8 mouse cellular contexts compared by ENCODE assay signal in genomic region chr11:49250422-49251379, GRCm38 (mm10). TPM values are rescaled to one million over a fixed set of nuclear protein-coding genes. Genes with fewer than 3 reads are reported as not detected.
DNase-seq lines count a peak whose midpoint lies in the region; ATAC-seq and TF ChIP-seq lines count a peak whose summit lies in the region.

No protein-coding gene starts in this region.

- peaks cover 15% of the 10 kb centered on the region for H3K4me1 ChIP-seq in cortical plate, adult 2 months (ENCODE audit: control insufficient read depth, insufficient read depth, low read length)
- 0 out of 2 replicates have a peak, but pooled peaks cover 6% of the 10 kb centered on the region for H3K4me1 ChIP-seq in hindbrain, postnatal 0 days (ENCODE audit: insufficient read depth, low read length)

- no peaks in the 10 kb centered on the region for H3K9me3 ChIP-seq in hindbrain, postnatal 0 days (ENCODE audit: low read length)

- H3K4me2 ChIP-seq in hindbrain, postnatal 0 days (ENCODE audit: low read depth, low read length): peak overlapping the region; percentile 66

- TF ChIP-seq POLR2A in cortical plate, adult 2 months (IDR thresholded peaks at IDR 0.05; ENCODE audit: extremely low read depth, insufficient read depth, low read length): 0 out of 2 replicates have a peak, but pooled peaks have one; percentile 21

- H3K36me3 ChIP-seq in hindbrain, postnatal 0 days (ENCODE audit: insufficient read depth, low read length): peaks cover 4% of the 10 kb centered on the region; the same call in 1 of the 2 replicates

- TF ChIP-seq CTCF in cortical plate, adult 2 months (IDR thresholded peaks at IDR 0.05; ENCODE audit: extremely low read depth, insufficient read depth, low read length): 0 out of 2 replicates have a peak, but pooled peaks have one; percentile 19
- TF ChIP-seq CTCF in hindbrain, postnatal 0 days (IDR thresholded peaks at IDR 0.05; ENCODE audit: low read depth): peak; percentile 53

- WGBS in hindbrain, postnatal 0 days: 2% methylated on average over 45 of the region's 45 CpGs

- peak; percentile 92 to 95 for DNase-seq in adrenal gland, adult 18-20 months (ENCODE audit: low spot score in 2 of 2)
- DNase-seq in gastrocnemius, adult 8-10 months (ENCODE audit: low spot score in 2 of 2): peak; percentile 85 to 87
- DNase-seq in hindbrain, postnatal 0 days (ENCODE audit: low spot score): peak; percentile 71
- peak; percentile 61 to 70 for DNase-seq in left cerebral cortex, postnatal 36 days (ENCODE audit: low spot score in 2 of 2)
- peak; percentile 82 for DNase-seq in mesoderm, embryonic 11.5 days (ENCODE audit: low read depth, low spot score)
- peak; percentile 62 for DNase-seq in right cerebral cortex, postnatal 14 days
- peak; percentile 85 for DNase-seq in urinary bladder, postnatal 25 days (ENCODE audit: low spot score)

- H3K27me3 ChIP-seq in hindbrain, postnatal 0 days (ENCODE audit: insufficient read depth, low read length): no peaks in the 10 kb centered on the region

- peak overlapping the region; percentile 45 for H3K4me3 ChIP-seq in cortical plate, adult 2 months (ENCODE audit: insufficient read depth, low read length)
- peak overlapping the region; percentile 50 for H3K4me3 ChIP-seq in hindbrain, postnatal 0 days (ENCODE audit: low read length)

- intact Hi-C loops in left cerebral cortex, postnatal 36 days (cut with DNase I): loop anchor here (2.0 to 5.0 kb wide), 2 partner anchors 48 to 63 kb away; partner anchors contain the start of genes Btnl9 and Zfp62

- H3K27ac ChIP-seq in cortical plate, adult 2 months (ENCODE audit: insufficient read depth, low read length): peak overlapping the region; percentile 62
- H3K27ac ChIP-seq in hindbrain, postnatal 0 days: peak overlapping the region; percentile 79

- peak; percentile 94 for ATAC-seq in hindbrain, postnatal 0 days

- peak overlapping the region; percentile 57 for H3K9ac ChIP-seq in hindbrain, postnatal 0 days (replicated peaks; ENCODE audit: low read length)

RNA-seq across cellular contexts. Expression of gene Mgat1, which starts 6.7 kb away (rescaled TPM):
- total RNA-seq in adrenal gland, adult 18-20 months (2021): 100 to 1,000 TPM; 114 to 141 TPM
- polyA plus RNA-seq in cortical plate, adult 2 months (2012; rRNA removed): 68.1 and 73.7 TPM in 2 replicates
- total RNA-seq in gastrocnemius, adult 8-10 months (2022): 10 to 100 TPM; 39.4 to 56.8 (median 48.4) TPM
- total RNA-seq in hindbrain, postnatal 0 days (2014; rRNA removed): 87.4 and 109 TPM in 2 replicates
- 33.6 and 35.3 TPM in 2 replicates for polyA plus RNA-seq in hindbrain, postnatal 0 days (2015; fragmentation: Nextera tagmentation; extraction: Ambion mirVana)
- total RNA-seq in left cerebral cortex, postnatal 36 days (2021): 10 to 100 TPM; 66.0 to 78.6 TPM

RNA-seq across cellular contexts. Expression of gene Olfr1393, which starts 27.4 kb away (rescaled TPM):
- not detected for total RNA-seq in adrenal gland, adult 18-20 months (2021)
- polyA plus RNA-seq in cortical plate, adult 2 months (2012; rRNA removed): 0.15 and 0.73 TPM in 2 replicates
- total RNA-seq in gastrocnemius, adult 8-10 months (2022): not detected
- total RNA-seq in hindbrain, postnatal 0 days (2014; rRNA removed): 0.86 TPM in 1 of 2 replicates, not detected in the other
- polyA plus RNA-seq in hindbrain, postnatal 0 days (2015; fragmentation: Nextera tagmentation; extraction: Ambion mirVana): 0.10 and 0.13 TPM in 2 replicates
- total RNA-seq in left cerebral cortex, postnatal 36 days (2021): under 1 TPM; 0.25 to 0.29 TPM

RNA-seq across cellular contexts. Expression of gene Olfr1392, which starts 34.4 kb away (rescaled TPM):
- under 1 TPM in 1 of 2 experiments, not detected in 1; 0.10 TPM for total RNA-seq in adrenal gland, adult 18-20 months (2021)
- polyA plus RNA-seq in cortical plate, adult 2 months (2012; rRNA removed): 0.04 and 0.17 TPM in 2 replicates
- not detected for total RNA-seq in gastrocnemius, adult 8-10 months (2022)
- not detected in 2 replicates for total RNA-seq in hindbrain, postnatal 0 days (2014; rRNA removed)
- polyA plus RNA-seq in hindbrain, postnatal 0 days (2015; fragmentation: Nextera tagmentation; extraction: Ambion mirVana): not detected in 2 replicates
- total RNA-seq in left cerebral cortex, postnatal 36 days (2021): not detected

RNA-seq across cellular contexts. Expression of gene Zfp62, which starts 47.6 kb away (rescaled TPM):
- 10 to 100 TPM; 27.0 to 34.6 TPM for total RNA-seq in adrenal gland, adult 18-20 months (2021)
- 22.1 and 25.0 TPM in 2 replicates for polyA plus RNA-seq in cortical plate, adult 2 months (2012; rRNA removed)
- total RNA-seq in gastrocnemius, adult 8-10 months (2022): 10 to 100 TPM; 24.4 to 29.9 (median 26.0) TPM
- 20.2 and 25.0 TPM in 2 replicates for total RNA-seq in hindbrain, postnatal 0 days (2014; rRNA removed)
- polyA plus RNA-seq in hindbrain, postnatal 0 days (2015; fragmentation: Nextera tagmentation; extraction: Ambion mirVana): 25.7 and 25.8 TPM in 2 replicates
- 10 to 100 TPM; 45.8 to 55.7 TPM for total RNA-seq in left cerebral cortex, postnatal 36 days (2021)

RNA-seq across cellular contexts. Expression of gene Olfr10, which starts 53.8 kb away (rescaled TPM):
- not detected for total RNA-seq in adrenal gland, adult 18-20 months (2021)
- polyA plus RNA-seq in cortical plate, adult 2 months (2012; rRNA removed): not detected in 2 replicates
- not detected for total RNA-seq in gastrocnemius, adult 8-10 months (2022)
- total RNA-seq in hindbrain, postnatal 0 days (2014; rRNA removed): not detected in 2 replicates
- not detected in 2 replicates for polyA plus RNA-seq in hindbrain, postnatal 0 days (2015; fragmentation: Nextera tagmentation; extraction: Ambion mirVana)
- total RNA-seq in left cerebral cortex, postnatal 36 days (2021): not detected

Comparison
In these comparisons a context has a peak if more than half of its experiments do, and no peak if none do; other contexts are left out.
1. Peak in every context shown above with its lines: DNase-seq, ATAC-seq, H3K4me3 ChIP-seq and H3K27ac ChIP-seq.